Mouse (Mus musculus) T-helper 17 cell (primary cell): ENCODE results near the gene Gm20388.

Experiments
- in situ Hi-C, 2 experiments: fragments of 300-600 bp; cut with MboI, MseI; formaldehyde crosslinking; loops; 1 replicate in 1 of 2; 2 replicates in 1 of 2; pipeline ENCODE4 v1.15.1; 2025; ENCODE audit warnings: high pct_unique_total_duplicates in 2 of 2

The Gm20388 gene

DNA sequence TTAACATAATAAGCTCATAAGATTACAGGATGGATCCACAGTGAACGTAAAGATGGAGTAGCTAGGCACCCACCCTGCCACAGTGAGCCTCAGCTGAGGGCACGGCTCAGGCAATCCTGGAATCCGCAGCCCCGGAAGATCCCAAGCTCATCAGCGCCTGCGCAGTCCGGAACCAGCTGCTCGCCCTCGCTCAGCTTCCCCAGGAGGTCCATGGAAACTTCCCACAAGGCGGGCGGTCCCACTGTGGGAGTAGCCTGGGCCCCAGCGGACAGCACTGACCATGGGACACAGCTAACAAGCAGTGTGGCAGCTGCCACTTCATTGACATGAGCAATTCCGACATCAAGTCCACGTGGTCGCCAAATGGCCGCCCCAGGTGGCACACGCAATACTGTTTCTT is 1544.1 kb downstream of the Gm20388 start:
- in situ Hi-C loops, result no loop called here

GRCm38 (mm10) chr8:121461192-121461591 is 1550.6 kb downstream of the Gm20388 start:
- in situ Hi-C loops, result no loop called here

- in situ Hi-C loops, result no loop called here
Observed at GRCm38 (mm10) chr8:121462092-121462491, 1551.5 kb downstream of the Gm20388 start.

- in situ Hi-C loops, result no loop called here
Observed at GRCm38 (mm10) chr8:121468083-121469071, 1557.7 kb downstream of the Gm20388 start.

GRCm38 (mm10) chr8:121474161-121474897 is 1563.7 kb downstream of the Gm20388 start:
- in situ Hi-C loops, result loop anchor here in 1 of 2 experiments (10.0 kb wide), 1 partner anchor 1730 kb away; no protein-coding TSS in a partner anchor

DNA sequence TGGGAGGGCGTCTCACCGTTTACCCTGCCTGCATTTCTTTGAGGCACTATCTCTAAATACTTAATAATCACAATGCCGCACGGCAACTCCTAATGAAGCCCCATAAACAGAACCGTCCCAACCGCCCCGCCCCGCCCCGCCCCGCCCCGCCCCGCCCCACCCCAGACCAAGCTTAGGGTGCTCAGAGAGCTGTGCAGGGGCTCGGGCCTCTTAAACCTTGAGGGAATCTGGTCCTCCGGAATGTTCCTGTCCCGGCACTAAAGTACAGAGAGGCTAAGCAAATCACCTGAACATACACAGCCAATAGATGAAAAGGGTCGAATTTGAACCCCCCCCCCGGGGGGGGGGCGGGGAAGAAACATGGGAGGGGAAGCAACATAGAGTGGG is 1564.2 kb downstream of the Gm20388 start:
- in situ Hi-C loops, result loop anchor here in 1 of 2 experiments (10.0 kb wide), 1 partner anchor 1730 kb away; no protein-coding TSS in a partner anchor

DNA sequence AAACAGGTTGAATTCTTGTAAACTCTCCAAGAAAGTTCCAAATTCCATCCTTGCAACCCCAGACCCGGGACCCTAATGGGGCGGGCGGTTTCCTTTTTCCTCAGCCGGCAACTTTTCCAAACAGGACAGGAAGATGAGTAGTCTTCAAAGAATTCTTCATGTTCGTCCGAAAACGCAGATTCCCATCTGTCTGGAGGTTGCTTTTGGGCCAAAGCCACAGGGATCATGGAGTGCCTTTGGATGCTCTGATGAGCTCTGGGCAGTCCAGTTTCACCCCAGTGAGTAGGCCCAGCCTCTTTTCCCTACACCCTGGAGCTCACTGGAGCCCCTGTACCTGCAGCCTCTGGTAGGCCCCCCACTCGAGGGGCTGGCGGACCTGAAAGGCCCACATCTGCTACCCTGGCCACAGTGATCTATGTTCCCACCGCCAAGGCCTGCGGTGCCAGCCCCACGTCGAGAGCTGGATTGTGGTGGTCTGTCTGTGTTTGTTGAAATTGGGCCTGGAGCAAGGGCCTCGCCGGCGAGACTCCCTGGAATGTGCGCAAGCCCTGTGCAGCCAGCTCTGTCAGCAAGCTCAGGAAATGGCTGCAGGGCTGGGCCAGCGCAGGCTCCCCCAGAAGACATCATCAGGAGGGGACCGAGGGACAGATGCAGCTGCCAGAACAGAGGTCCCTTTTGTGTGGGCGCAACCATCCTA is 1567.4 kb downstream of the Gm20388 start:
- in situ Hi-C loops, result loop anchor here in 1 of 2 experiments (10.0 kb wide), 1 partner anchor 1733 kb away; no protein-coding TSS in a partner anchor

GRCm38 (mm10) chr8:121479144-121479543 is 1568.5 kb downstream of the Gm20388 start:
- in situ Hi-C loops, result loop anchor here in 1 of 2 experiments (10.0 kb wide), 1 partner anchor 1734 kb away; no protein-coding TSS in a partner anchor

GRCm38 (mm10) chr8:121480411-121481031 is 1569.9 kb downstream of the Gm20388 start:
- in situ Hi-C loops, result no loop called here

DNA sequence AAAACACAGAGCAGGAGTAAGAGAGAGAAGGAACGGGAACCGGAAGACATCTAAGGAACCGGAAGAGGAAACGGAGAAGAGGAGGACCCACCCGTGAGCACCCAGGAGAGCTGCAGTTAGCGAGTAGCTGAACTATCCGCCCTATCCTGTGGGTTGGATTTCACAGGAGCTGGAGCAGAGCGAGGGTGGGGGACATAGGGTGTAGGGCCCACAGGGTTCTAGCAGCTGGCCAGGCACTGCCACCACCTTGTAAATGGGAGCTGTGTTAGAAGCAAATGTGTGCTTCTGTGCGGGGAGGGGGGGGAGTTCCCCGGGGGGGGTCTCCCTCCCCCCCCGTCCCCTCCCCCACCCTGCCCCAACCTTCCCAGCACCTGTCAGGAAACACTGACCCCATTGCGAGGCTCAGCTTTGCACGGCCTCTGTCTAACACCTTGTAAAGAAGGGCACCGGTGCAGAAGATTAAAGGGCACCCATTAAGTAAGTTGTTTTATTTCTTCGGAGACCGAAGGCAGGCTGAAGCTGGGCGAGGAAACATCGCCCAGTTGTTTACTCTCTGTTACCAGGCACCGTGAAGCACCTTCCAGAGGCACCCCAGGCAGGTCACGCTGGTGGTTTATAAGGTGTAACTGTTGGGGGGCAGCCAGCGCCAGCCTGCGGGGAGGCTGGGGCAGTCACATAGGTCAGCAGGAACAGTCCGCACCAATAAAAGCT is 1573.6 kb downstream of the Gm20388 start:
- in situ Hi-C loops, result no loop called here

DNA sequence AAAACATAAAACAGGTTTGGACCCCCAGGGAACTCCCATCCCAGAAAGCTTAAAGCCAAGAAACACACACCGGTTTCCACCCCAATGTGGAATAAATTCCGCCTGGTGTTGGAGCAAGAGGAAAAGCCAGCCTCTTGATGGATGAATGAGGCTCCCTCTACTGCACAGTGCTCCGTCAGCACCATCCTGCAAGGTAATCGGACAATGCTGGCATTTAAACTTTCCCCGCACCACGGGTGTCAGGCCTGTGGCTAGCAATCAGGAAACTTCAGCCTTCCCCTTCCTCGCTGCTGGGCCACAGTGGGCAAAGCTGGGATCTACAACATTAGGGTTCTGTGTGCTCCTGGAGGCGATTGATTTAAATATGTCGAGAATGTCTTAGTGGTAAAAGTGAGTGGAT is 1581.0 kb downstream of the Gm20388 start:
- in situ Hi-C loops, result no loop called here

GRCm38 (mm10) chr8:121497621-121498020 is 1587.0 kb downstream of the Gm20388 start:
- in situ Hi-C loops, result no loop called here

DNA sequence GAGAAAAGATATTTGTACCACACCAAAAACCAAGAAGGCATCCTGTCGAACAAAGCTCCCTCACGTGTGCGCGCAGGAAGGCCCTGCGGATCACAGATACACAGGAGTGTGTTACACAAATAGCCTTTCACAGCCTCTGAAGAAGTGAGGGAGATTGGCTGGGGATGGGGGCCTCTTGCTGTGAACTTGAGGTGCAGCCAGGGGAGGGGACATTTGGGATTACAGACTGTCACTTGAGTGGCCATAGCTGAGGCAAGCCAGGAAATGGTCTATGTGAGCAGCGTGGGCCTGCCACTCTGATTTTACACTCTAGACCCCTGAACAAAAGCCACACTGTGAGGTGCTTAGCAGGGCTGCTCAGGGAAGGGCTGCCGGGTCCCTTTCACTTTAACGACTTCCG is 1601.1 kb downstream of the Gm20388 start:
- in situ Hi-C loops, result loop anchor here (5.0 kb wide), 1 partner anchor 409 kb away; no protein-coding TSS in a partner anchor

DNA sequence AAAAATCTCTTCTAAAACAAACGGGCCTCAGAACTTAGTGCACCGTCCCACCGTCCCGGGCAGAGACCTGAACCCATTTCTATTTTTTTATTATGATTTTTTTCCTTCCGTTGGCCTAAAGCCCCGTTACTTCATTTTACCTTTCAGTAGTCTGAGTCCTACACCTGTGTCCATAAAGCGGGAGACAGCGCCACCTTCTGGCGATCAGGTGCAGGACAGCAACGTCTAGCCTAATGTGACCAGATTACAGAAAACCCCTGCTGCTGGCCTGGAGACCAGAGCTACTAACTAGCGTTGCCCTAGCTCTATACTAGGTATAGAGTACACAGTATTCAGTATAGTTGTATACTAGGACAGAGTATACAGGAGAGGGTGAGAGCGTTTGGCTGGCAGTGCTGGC is 1602.8 kb downstream of the Gm20388 start:
- in situ Hi-C loops, result loop anchor here (5.0 kb wide), 1 partner anchor 411 kb away; no protein-coding TSS in a partner anchor

DNA sequence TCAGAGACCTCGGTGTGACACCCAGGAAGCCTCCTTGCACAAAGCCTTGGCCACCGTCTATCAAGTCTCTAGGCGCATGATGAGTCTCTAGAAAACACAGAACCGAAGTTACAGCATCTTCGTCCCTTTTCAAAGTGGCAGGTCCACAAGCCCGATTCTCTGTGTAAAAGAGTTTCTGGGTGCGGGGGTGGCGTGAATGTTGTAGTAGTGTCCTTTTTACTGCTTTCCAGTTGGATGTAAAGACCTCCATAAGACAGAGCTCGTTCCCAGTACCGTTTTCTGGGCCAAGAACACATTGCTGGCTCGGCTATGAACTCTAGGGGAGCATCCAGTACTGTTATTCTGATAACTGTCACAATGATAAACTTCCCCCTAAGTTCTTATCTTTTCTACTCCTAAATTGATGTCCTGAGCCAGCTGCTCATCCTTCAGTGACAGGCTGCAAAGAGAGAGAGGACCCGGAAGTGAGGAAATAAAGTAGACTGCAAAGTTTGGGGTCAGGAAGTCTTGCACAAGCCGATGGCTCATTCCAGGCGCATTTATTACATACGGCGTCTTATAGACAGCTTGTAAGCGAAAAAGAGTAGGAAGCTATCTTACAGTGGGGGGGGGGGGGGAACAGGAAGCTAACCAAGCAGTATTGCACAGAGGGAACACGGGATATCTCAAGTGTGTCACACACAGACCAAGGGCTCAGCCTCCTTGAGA is 1614.6 kb downstream of the Gm20388 start:
- in situ Hi-C loops, result no loop called here

- in situ Hi-C loops, result no loop called here
Observed at GRCm38 (mm10) chr8:121526811-121527550, 1616.3 kb downstream of the Gm20388 start.

GRCm38 (mm10) chr8:121527751-121528150 is 1617.1 kb downstream of the Gm20388 start:
- in situ Hi-C loops, result no loop called here

GRCm38 (mm10) chr8:121528790-121529189 is 1618.1 kb downstream of the Gm20388 start:
- in situ Hi-C loops, result no loop called here

GRCm38 (mm10) chr8:121530639-121531038 is 1620.0 kb downstream of the Gm20388 start:
- in situ Hi-C loops, result loop anchor here in 1 of 2 experiments (5.0 kb wide), 1 partner anchor 93 kb away; no protein-coding TSS in a partner anchor
